Mouse (Mus musculus) bone marrow, adult 2 months (tissue): ENCODE measurements around the gene Ppp1r12c.

ENCODE experiments used
- CTCF ChIP-seq: fragments of 200-500 bp; IDR thresholded peaks from 2 replicates; pipeline ENCODE4 v1.5.1; 2011; ENCODE audit warnings: low read length, control low read depth; ENCODE audit not compliant: control insufficient read depth, insufficient read depth
- POLR2A ChIP-seq: fragments of 200-500 bp; IDR thresholded peaks from 2 replicates; pipeline ENCODE4 v1.6.1; 2011; ENCODE audit warnings: low read depth, mild to moderate bottlenecking, control low read depth, low read length, borderline replicate concordance; ENCODE audit not compliant: control insufficient read depth

DNA sequence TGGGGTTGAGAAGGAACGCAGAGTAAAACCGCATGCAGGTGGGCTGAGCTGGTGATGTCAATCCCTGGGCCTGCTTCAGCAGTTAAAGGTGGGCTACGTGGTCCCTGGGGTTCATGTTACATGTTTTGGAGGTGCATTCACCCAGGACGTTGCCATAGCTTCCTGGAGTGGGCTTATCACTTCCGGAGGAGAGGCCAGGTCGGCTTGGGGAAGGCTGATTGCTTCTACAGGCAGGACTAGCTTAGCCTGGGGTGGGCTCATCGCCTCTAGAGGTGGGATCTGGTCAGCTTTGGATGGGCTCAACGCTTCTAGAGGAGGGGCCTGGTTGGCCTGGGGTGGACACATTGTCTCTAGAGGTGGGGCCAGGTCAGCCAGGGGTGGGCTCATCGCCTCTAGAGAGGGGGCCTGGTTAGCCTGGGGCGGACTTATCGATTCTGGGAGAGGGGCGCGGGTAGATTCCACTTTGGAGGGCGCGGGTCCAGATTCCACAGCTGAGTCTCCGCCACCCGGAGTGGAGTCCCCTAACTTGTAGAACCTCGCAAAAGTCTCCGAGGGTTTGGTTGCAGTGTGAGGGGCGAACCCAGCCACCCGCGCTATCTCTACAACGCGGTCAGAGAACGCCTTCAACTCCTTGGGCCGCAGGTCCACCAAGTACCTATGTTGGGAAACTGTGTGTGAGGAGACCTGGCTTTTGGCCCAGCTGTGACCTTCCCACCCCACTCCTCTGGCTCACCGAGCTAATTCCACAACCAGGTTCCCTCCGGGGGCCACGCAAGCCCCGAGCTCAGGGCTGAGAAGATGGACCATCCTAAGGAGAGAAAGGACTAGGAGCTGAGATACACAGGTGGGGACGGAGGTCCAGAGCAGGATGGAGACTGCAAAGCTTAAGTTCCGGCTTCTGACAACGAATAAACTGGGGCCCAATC is 22.0 kb upstream of the Ppp1r12c start:
- TF ChIP-seq POLR2A (no peak), CTCF (no peak)
